Mouse (Mus musculus) embryonic facial prominence, embryonic 10.5 days (tissue): ENCODE data around the gene Grik3. TPM values are rescaled to one million over a fixed set of nuclear protein-coding genes. Genes with fewer than 3 reads are reported as not detected.
"Not testable (repeated sequence)": the region's sequence is repeated elsewhere in the genome, so short reads cannot be mapped to it uniquely, and the experiment has no call there.

ENCODE experiments used
- DNase-seq: peaks from one replicate; pipeline ENCODE4 v3.0.0-alpha.2; 2017; ENCODE audit warnings: low spot score
- H3K27ac ChIP-seq: fragments of 300-500 bp; sonication (generic); replicated peaks from 2 replicates; pipeline ENCODE4 v1.5.1; 2016; ENCODE audit warnings: mild to moderate bottlenecking
- H3K27me3 ChIP-seq: fragments of 300-500 bp; sonication (generic); replicated peaks from 2 replicates; pipeline ENCODE4 v1.6.1; 2016; ENCODE audit warnings: low read depth, mild to moderate bottlenecking; ENCODE audit not compliant: poor library complexity, severe bottlenecking
- H3K36me3 ChIP-seq: fragments of 300-500 bp; sonication (generic); replicated peaks from 2 replicates; pipeline ENCODE4 v1.6.1; 2016; ENCODE audit warnings: mild to moderate bottlenecking, moderate library complexity
- H3K4me1 ChIP-seq: fragments of 300-500 bp; sonication (generic); 2 replicates; pipeline ENCODE4 v1.6.1; 2016
- H3K4me3 ChIP-seq: fragments of 300-500 bp; sonication (generic); 2 replicates; pipeline ENCODE4 v1.5.1; 2016; ENCODE audit warnings: mild to moderate bottlenecking, moderate library complexity
- H3K9me3 ChIP-seq: fragments of 300-500 bp; sonication (generic); 2 replicates; pipeline ENCODE4 v1.6.1; 2016; ENCODE audit warnings: mild to moderate bottlenecking
- WGBS: fragments of 180-500 bp; shearing (Covaris S2); methylation state at CpG from one replicate; pipeline ENCODE4 v1.1.7; 2016; 5-methylcytosine and 5-hydroxymethylcytosine counted together
- polyA plus RNA-seq: library from polyadenylated mRNA; unstranded; fragments of >200 nt; fragmentation: Nextera tagmentation; extraction: Ambion mirVana; gene quantifications from 2 replicates; pipeline ENCODE4 v1.2.1, GENCODE M21; 2016

Grik3 gene
- polyA plus RNA-seq, 1 experiment from 2014 or later: 0.16 TPM

GRCm38 (mm10) chr4:125608896-125609295 is 118.4 kb downstream of the Grik3 start:
- not testable (repeated sequence) for H3K36me3 ChIP-seq, H3K4me3 ChIP-seq, H3K27me3 ChIP-seq, H3K27ac ChIP-seq, DNase-seq, H3K9me3 ChIP-seq
- peaks cover 10% of the 10 kb centered on the region for H3K4me1 ChIP-seq
- WGBS: 60% methylated on average over 4 of the region's 4 CpGs

DNA sequence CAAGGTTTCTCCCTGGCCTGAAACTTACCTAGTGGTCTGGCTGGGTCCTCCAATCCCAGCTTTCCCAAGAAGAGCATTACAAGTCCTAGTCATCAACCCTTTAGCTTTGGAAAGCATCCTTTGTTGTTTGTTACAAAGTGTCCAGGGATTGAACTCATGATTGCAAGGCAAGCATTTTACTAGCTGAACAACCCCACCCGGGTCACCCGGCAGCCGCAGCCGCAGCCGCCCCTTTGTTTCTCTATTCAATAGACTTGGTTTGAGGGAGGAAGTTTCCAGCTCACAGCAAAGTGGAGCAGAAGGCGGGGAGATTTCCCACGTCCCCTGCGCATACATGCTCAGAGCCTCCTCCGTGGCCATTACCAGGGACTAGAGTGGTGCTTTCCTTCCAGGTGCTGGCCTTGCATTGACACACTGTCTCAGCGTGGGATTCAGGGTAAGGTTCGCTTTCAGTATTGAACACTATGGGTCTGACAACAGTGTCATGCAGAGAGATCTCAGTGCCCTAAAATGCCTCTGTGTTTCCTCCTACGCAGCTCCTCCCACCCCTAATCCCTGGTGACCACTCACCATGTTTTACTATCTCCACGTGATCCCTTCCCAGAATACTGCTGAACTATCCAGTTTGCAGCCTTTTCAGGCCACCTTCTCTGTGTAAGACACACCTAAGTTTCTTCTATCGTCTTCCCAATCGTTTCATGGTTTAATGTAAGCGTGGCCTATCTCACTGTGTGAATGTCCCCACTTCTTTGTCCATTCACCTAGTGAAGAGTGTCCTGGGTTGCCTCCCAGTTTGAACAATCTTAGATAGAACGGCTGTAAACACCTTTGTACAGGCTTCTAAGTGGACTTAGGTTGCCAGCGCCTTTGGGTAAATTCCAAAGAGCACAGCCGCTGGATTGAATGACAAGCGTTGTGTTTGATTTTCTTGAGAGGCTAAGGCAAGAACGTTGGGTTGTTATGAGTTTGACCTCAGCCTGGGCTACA is 119.1 kb downstream of the Grik3 start:
- no peaks in the 10 kb centered on the region for H3K9me3 ChIP-seq
- H3K27me3 ChIP-seq: no peaks in the 10 kb centered on the region
- peak overlapping the region; percentile 24; the same call in 1 of the 2 replicates for H3K27ac ChIP-seq
- H3K36me3 ChIP-seq: no peaks in the 10 kb centered on the region
- no peak for DNase-seq
- WGBS: 60% methylated on average over 21 of the region's 21 CpGs
- H3K4me3 ChIP-seq: no peak overlapping the region
- H3K4me1 ChIP-seq: peaks cover 10% of the 10 kb centered on the region

- Histone ChIP-seq H3K9me3 (no peaks in the 10 kb centered on the region), H3K27me3 (no peaks in the 10 kb centered on the region), H3K36me3 (no peaks in the 10 kb centered on the region), H3K4me1 (no peaks in the 10 kb centered on the region), H3K4me3 (no peak overlapping the region), H3K27ac (no peak overlapping the region)
- DNase-seq: no peak
- 86% methylated on average over 14 of the region's 14 CpGs for WGBS
Observed at GRCm38 (mm10) chr4:125617851-125618250, 127.4 kb downstream of the Grik3 start.

DNA sequence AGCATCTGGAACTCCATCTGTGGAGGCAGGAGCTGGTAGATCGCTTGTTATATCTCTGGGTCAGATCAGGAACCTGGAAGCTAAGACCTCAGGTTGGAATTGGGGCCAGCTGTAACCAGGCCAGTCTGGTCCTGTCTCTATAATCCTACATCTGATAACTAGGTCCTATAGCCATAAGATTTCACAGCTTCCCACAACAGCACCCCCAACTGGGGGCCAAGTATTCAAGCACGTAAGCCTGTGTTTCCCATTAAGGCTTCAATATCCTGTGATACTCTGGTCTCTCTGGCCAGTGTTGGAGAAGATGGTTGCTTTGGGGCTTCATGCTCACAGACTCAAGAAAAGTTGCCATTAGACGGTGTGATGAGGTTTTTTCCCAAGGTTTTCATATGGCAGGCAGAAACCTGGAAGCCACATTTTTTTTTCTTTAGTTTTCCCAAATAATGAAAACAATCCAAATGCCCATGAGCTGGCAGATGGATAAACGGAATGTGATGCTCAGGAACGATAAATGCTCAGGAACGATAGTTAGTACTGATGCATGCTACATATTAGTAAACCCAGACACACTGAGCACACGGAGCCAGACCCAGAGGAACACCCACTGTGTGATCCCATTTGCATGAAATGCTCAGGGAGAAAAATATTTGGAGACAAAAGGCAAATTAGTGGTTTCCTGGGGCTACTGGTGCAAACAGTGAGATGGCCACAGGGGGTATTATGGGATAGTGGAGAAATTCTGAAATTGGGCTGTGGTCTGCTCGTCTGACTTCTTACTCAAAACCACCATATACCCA is 128.2 kb downstream of the Grik3 start:
- H3K27me3 ChIP-seq: no peaks in the 10 kb centered on the region
- no peak for DNase-seq
- WGBS: 81% methylated on average over 8 of the region's 8 CpGs
- no peaks in the 10 kb centered on the region for H3K36me3 ChIP-seq
- no peak overlapping the region for H3K27ac ChIP-seq
- H3K4me1 ChIP-seq: no peaks in the 10 kb centered on the region
- H3K9me3 ChIP-seq: no peaks in the 10 kb centered on the region
- no peak overlapping the region for H3K4me3 ChIP-seq

GRCm38 (mm10) chr4:125624885-125625678 is 134.6 kb downstream of the Grik3 start:
- no peaks in the 10 kb centered on the region for H3K4me1 ChIP-seq
- WGBS: 93% methylated on average over 9 of the region's 9 CpGs
- no peaks in the 10 kb centered on the region for H3K27me3 ChIP-seq
- no peaks in the 10 kb centered on the region for H3K36me3 ChIP-seq
- peaks cover 4% of the 10 kb centered on the region; the same call in 1 of the 2 replicates for H3K9me3 ChIP-seq
- no peak overlapping the region for H3K4me3 ChIP-seq
- DNase-seq: no peak
- no peak overlapping the region for H3K27ac ChIP-seq

DNA sequence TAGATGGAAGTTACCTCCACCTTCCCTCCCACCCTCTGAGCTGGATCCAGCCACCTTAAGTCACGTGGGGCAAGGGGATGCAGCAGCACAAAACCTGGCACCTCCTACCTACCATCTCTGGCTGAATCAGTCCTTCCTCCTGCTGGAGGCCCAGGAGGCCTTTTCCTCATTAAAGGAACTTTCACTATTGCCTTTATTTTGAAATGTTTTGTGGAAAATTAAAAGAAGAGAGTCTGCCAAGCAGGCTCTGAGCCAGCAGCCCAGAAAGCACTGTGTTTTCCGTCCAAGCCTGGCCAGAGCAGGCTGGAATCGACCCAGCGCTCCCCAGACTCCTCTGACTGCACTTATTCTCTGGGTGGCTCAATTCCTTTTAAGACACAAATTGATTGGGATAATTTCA is 139.0 kb downstream of the Grik3 start:
- no peak for DNase-seq
- WGBS: 78% methylated on average over 4 of the region's 4 CpGs
- Histone ChIP-seq H3K4me3 (no peak overlapping the region), H3K4me1 (0 out of 2 replicates have a peak, but pooled peaks cover 2% of the 10 kb centered on the region), H3K27ac (no peak overlapping the region), H3K9me3 (peaks cover 4% of the 10 kb centered on the region; the same call in 1 of the 2 replicates), H3K36me3 (no peaks in the 10 kb centered on the region), H3K27me3 (no peaks in the 10 kb centered on the region)

- Histone ChIP-seq H3K27ac (0 out of 2 replicates have a peak overlapping the region, but pooled peaks have one; percentile 24), H3K4me1 (peaks cover 37% of the 10 kb centered on the region), H3K36me3 (no peaks in the 10 kb centered on the region), H3K27me3 (0 out of 2 replicates have a peak, but pooled peaks cover 2% of the 10 kb centered on the region), H3K4me3 (no peak overlapping the region), H3K9me3 (no peaks in the 10 kb centered on the region)
- DNase-seq: no peak
- WGBS: 83% methylated on average over 11 of the region's 11 CpGs
Observed at GRCm38 (mm10) chr4:125635037-125635436, 144.5 kb downstream of the Grik3 start.

- Histone ChIP-seq H3K4me3 (no peak overlapping the region), H3K36me3 (no peaks in the 10 kb centered on the region), H3K27ac (no peak overlapping the region; the same call in 1 of the 2 replicates), H3K4me1 (peaks cover 48% of the 10 kb centered on the region), H3K27me3 (0 out of 2 replicates have a peak, but pooled peaks cover 4% of the 10 kb centered on the region), H3K9me3 (no peaks in the 10 kb centered on the region)
- 72% methylated on average over 13 of the region's 13 CpGs for WGBS
- DNase-seq: no peak
Observed at GRCm38 (mm10) chr4:125636616-125637304, 146.3 kb downstream of the Grik3 start.

- Histone ChIP-seq H3K36me3 (no peaks in the 10 kb centered on the region), H3K9me3 (no peaks in the 10 kb centered on the region), H3K4me3 (no peak overlapping the region), H3K4me1 (peaks cover 53% of the 10 kb centered on the region), H3K27me3 (0 out of 2 replicates have a peak, but pooled peaks cover 4% of the 10 kb centered on the region), H3K27ac (no peak overlapping the region)
- WGBS: 84% methylated on average over 13 of the region's 13 CpGs
- DNase-seq: no peak
Observed at GRCm38 (mm10) chr4:125637364-125637763, 146.9 kb downstream of the Grik3 start.

GRCm38 (mm10) chr4:125640520-125640919 is 150.0 kb downstream of the Grik3 start:
- no peaks in the 10 kb centered on the region for H3K9me3 ChIP-seq
- no peaks in the 10 kb centered on the region for H3K36me3 ChIP-seq
- no peak for DNase-seq
- 0 out of 2 replicates have a peak, but pooled peaks cover 4% of the 10 kb centered on the region for H3K27me3 ChIP-seq
- no peak overlapping the region for H3K4me3 ChIP-seq
- WGBS: 80% methylated on average over 9 of the region's 9 CpGs
- H3K27ac ChIP-seq: no peak overlapping the region
- peaks cover 47% of the 10 kb centered on the region for H3K4me1 ChIP-seq

DNA sequence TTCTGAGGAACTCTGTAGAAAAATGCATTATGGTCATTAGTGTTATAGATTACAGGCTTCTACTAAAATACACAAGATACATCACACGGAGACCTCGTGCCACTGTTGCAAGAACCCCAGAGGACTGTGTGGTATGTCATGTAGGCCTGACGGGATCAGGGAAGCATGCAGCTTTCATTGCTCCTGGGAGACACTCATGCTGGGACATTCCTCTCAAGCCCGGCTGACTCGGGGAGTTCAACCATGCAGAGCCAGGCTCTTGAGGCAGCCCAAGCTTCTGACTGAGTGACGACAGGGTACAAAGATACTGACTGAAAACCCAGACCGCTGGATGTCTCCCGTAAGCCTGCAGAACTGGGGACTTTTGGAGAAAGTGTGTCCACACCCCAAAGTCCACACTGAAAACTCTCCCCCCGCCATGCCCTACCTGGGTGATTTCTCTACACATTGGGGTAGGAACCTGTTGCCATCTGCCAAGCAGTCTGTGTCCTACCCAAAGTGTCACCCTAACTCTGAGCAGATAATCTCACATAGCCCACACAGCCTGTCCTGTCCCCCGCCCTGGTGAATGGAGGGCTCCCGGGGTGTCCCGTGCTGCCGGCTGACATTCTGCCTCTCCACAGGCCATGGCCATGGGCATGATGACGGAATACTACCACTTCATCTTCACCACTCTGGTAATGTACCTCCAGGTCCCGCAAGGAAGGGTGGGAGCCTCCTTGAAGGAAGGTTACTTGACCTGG is 150.6 kb downstream of the Grik3 start:
- Histone ChIP-seq H3K27me3 (0 out of 2 replicates have a peak, but pooled peaks cover 4% of the 10 kb centered on the region), H3K9me3 (no peaks in the 10 kb centered on the region), H3K4me1 (peaks cover 47% of the 10 kb centered on the region), H3K27ac (no peak overlapping the region), H3K4me3 (no peak overlapping the region), H3K36me3 (no peaks in the 10 kb centered on the region)
- WGBS: 84% methylated on average over 15 of the region's 15 CpGs
- no peak for DNase-seq
